Mouse (Mus musculus): ENCODE data around the gene Olfr455.

Olfr455 gene

GRCm38 (mm10) chr6:42547461-42547860 is at the start of gene Olfr455:
Gene Olfr455 (minus strand): TSS chr6:42547587.
- in situ Hi-C loops (cut with MboI; ENCODE audit: low sequenced_read_pairs): no loop called here

GRCm38 (mm10) chr6:42593138-42593882 is 45.9 kb upstream of the Olfr455 start:
- in situ Hi-C loops (cut with MboI; ENCODE audit: low sequenced_read_pairs): no loop called here

DNA sequence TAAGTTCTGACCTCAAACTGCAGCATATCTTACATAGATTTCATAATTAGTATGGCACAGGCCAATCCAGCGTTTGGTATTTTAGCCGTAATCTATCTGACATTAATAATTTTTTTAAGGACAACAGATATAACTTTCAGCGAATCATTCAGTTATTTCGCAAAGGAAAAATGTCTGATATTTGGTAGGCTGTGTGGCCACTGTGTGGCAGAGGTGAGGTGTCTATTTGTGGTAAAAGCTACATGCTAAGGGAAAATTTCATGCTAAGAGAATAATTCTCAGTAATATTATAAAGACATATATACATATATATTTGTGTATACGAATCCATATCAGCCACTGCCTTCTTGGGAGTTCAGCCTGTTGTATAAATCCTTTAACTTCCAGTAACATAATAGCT is 39.2 kb upstream of the Olfr455 start:
- in situ Hi-C loops (cut with MboI; ENCODE audit: low sequenced_read_pairs): no loop called here

DNA sequence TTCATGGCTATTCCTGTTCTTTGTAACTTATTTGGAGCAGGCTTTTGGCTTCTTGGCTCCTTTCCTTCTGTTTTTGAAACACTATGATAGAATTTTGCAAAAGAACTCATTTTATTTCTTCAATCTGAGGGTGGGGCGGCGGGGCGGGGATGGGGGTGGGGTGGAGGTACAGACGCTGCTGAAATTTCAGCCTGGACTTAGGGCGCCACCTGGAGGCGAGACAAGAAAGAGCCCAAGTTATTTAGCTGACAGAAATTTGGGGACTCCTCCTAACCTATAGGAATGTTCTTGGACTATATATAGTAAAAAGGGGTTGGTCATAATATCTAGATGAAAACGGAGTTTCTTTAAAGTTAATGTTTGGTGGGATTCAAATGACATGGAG is 36.1 kb upstream of the Olfr455 start:
- in situ Hi-C loops (cut with MboI; ENCODE audit: low sequenced_read_pairs): no loop called here

DNA sequence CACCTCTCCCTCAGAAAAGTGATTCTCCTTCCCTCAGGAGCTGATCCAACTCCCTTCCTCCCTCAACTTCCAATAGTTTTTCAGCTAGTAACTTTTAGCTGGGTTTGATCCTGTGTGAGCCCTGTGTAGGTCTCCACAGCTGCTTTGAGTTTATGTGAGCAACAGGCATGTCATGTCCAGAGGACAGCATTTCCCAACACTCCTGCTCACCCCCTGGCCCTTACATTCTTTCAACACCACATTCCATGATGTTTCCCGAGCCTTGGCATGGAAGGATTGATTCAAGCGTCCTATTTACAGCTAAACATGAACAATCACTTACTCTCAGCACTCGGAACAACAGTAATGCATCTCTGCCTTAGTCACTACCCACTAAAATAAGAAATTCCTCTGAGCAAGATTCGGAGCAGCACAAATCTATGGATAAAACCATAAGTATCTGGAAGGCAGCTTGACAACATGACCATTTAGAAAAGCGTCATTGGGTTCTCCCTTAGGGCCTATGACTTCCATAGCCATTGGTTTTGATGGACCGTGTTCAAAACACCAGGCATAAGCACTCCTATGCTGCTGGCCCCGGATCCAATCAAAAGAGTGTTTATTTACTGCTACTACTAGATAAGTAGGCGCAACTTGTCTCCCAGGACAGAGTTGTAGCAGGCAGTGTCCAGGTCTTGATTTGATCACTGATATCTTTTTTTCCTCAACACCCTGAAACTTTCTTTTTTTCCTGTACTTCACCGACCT is 35.5 kb upstream of the Olfr455 start:
- in situ Hi-C loops (cut with MboI; ENCODE audit: low sequenced_read_pairs): no loop called here

DNA sequence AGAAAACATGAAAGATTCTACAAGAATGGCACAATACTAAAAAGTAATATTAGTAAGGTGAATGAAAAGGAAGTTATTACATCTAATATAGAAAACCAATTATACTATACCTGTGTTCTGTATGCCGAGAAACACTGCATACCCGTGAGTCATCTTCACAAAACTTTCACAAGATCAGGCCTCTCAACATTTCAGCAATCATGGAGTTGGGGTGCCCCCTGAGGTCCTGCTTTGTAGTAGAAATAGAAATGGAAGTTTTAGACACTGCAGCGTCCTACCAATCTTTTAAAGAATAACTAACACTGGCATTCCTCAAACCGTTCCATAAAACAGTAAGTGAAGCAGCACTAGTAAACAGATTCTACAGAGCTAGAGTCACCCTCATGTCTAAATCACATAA is 31.3 kb upstream of the Olfr455 start:
- in situ Hi-C loops (cut with MboI; ENCODE audit: low sequenced_read_pairs): no loop called here

GRCm38 (mm10) chr6:42577433-42577832 is 30.0 kb upstream of the Olfr455 start:
- in situ Hi-C loops (cut with MboI; ENCODE audit: low sequenced_read_pairs): no loop called here

- in situ Hi-C loops (cut with MboI; ENCODE audit: low sequenced_read_pairs): no loop called here
Measured at GRCm38 (mm10) chr6:42568205-42568604, 20.8 kb upstream of the Olfr455 start.

GRCm38 (mm10) chr6:42566076-42566598 is 18.8 kb upstream of the Olfr455 start:
- in situ Hi-C loops (cut with MboI; ENCODE audit: low sequenced_read_pairs): no loop called here

GRCm38 (mm10) chr6:42562280-42562679 is 14.9 kb upstream of the Olfr455 start:
- in situ Hi-C loops (cut with MboI; ENCODE audit: low sequenced_read_pairs): no loop called here

- in situ Hi-C loops (cut with MboI; ENCODE audit: low sequenced_read_pairs): no loop called here
Measured at GRCm38 (mm10) chr6:42560885-42561284, 13.5 kb upstream of the Olfr455 start.

GRCm38 (mm10) chr6:42558641-42559040 is 11.3 kb upstream of the Olfr455 start:
- in situ Hi-C loops (cut with MboI; ENCODE audit: low sequenced_read_pairs): no loop called here

DNA sequence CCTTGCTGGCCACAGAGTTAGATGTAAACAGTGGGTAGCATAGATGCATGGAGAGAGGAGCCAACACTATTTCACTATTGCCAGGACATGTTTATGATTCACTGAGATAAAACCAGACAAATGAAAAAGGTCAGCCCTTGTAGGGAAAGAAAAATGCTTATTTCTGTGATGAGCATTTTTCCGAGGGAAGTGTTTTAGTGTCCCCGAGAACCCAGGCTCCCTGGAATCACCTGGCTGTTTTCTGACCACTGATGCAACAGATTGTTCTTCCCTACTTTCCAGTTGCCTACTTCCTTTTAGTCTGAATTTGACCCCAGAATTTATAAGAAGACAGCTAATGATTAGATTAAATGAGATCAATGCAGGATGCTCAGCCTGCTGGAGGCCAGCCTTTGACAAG is 1.2 kb downstream of the Olfr455 start:
- in situ Hi-C loops (cut with MboI; ENCODE audit: low sequenced_read_pairs): no loop called here

- in situ Hi-C loops (cut with MboI; ENCODE audit: low sequenced_read_pairs): no loop called here
Measured at GRCm38 (mm10) chr6:42545451-42545885, 1.9 kb downstream of the Olfr455 start.

GRCm38 (mm10) chr6:42544846-42545245 is 2.5 kb downstream of the Olfr455 start:
- in situ Hi-C loops (cut with MboI; ENCODE audit: low sequenced_read_pairs): no loop called here

- in situ Hi-C loops (cut with MboI; ENCODE audit: low sequenced_read_pairs): no loop called here
Measured at GRCm38 (mm10) chr6:42542036-42543031, 5.1 kb downstream of the Olfr455 start.

DNA sequence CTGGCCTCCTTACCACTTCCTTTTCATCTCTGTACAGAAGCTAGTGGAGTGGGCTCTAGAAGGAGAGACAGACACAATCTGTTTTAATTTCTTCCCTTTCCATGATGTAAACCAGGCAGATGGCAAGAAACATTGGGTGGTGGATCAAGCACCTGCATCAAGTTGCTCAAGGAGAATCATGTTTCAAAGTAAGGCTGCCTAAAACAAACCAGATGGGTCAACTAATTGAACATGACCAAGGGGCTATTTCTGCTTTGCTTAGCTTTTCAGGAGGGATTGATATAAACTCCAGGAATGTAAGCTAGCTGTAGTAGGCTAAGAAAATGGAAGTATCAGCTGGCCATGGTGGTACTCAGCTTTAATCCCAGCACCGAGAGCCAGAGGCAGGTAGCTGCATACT is 6.7 kb downstream of the Olfr455 start:
- in situ Hi-C loops (cut with MboI; ENCODE audit: low sequenced_read_pairs): no loop called here

- in situ Hi-C loops (cut with MboI; ENCODE audit: low sequenced_read_pairs): no loop called here
Measured at GRCm38 (mm10) chr6:42539711-42540110, 7.7 kb downstream of the Olfr455 start.

DNA sequence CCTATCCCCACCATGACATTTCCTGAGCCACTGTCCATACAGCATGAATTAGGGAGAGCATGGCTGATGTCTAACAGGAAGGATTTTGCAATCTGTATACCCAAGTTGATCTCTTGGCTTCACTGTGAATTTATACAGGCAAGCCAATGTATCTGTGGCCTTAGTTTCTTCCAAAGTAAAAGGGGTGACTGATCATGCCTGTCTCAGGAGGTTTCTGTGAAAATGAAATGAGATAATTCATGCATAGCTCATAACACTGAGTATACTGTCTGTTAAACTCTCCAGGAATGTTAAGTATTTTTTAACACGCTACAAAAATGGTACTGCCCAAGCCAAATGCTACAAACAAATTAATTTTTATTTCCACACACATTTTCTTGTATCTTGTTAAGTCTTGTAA is 33.9 kb downstream of the Olfr455 start:
- in situ Hi-C loops (cut with MboI; ENCODE audit: low sequenced_read_pairs): no loop called here

GRCm38 (mm10) chr6:42509311-42509710 is 38.1 kb downstream of the Olfr455 start:
- in situ Hi-C loops (cut with MboI; ENCODE audit: low sequenced_read_pairs): no loop called here

GRCm38 (mm10) chr6:42503478-42503877 is 43.9 kb downstream of the Olfr455 start:
- in situ Hi-C loops (cut with MboI; ENCODE audit: low sequenced_read_pairs): no loop called here

Data from CH12F3 (cell line).